Mouse (Mus musculus) MEL (cell line): ENCODE measurements around the gene Nrg4. TPM values are rescaled to one million over a fixed set of nuclear protein-coding genes. Genes with fewer than 3 reads are reported as not detected.
A peak's percentile ranks its signal among the peaks of the same experiment; 100 is the strongest.

ENCODE experiments used
- DNase-seq: peaks from one replicate; pipeline ENCODE4 v3.0.0; 2011; ENCODE audit warnings: low read depth, low spot score
- H3K27ac ChIP-seq: 2 replicates; pipeline ENCODE4 v1.5.1; 2012; ENCODE audit warnings: low read depth, mild to moderate bottlenecking, control low read depth, low read length, moderate library complexity; ENCODE audit not compliant: control insufficient read depth
- H3K27me3 ChIP-seq, 2 experiments: fragments of 150-350 bp in 1 of 2; sonication (generic) in 1 of 2; 2 replicates each; pipeline ENCODE4 v1.6.1; 2012; ENCODE audit warnings: low read length in 2 of 2, mild to moderate bottlenecking in 2 of 2, improper control_type of control experiment in 1 of 2, moderate library complexity in 1 of 2; ENCODE audit not compliant: insufficient read depth in 2 of 2, control insufficient read depth in 1 of 2
- H3K36me3 ChIP-seq, 2 experiments: 2 replicates each; pipeline ENCODE4 v1.6.1; 2012 to 2014; ENCODE audit warnings: low read length in 2 of 2, improper control_type of control experiment in 1 of 2, inconsistent platforms in 1 of 2, mild to moderate bottlenecking in 1 of 2; ENCODE audit not compliant: insufficient read depth in 2 of 2, control insufficient read depth in 1 of 2
- H3K4me1 ChIP-seq, 2 experiments: fragments of 150-350 bp in 1 of 2; sonication (generic) in 1 of 2; 2 replicates each; pipeline ENCODE4 v1.6.1; 2012; ENCODE audit warnings: low read length in 2 of 2, improper control_type of control experiment in 1 of 2, mild to moderate bottlenecking in 1 of 2; ENCODE audit not compliant: insufficient read depth in 2 of 2, control insufficient read depth in 1 of 2
- H3K4me3 ChIP-seq, 2 experiments: fragments of 150-350 bp in 1 of 2; sonication (generic) in 1 of 2; 2 replicates each; pipeline ENCODE4 v1.5.1; 2012; ENCODE audit warnings: low read depth in 2 of 2, low read length in 2 of 2, mild to moderate bottlenecking in 2 of 2, moderate library complexity in 2 of 2, control low read depth in 1 of 2, improper control_type of control experiment in 1 of 2; ENCODE audit not compliant: control insufficient read depth in 1 of 2, insufficient read depth in 1 of 2
- H3K79me2 ChIP-seq: 2 replicates; pipeline ENCODE4 v1.6.1; 2012; ENCODE audit warnings: mild to moderate bottlenecking, low read length, moderate library complexity; ENCODE audit not compliant: control insufficient read depth, poor library complexity, insufficient read depth
- H3K9ac ChIP-seq: 2 replicates; pipeline ENCODE4 v1.6.1; 2012; ENCODE audit warnings: low read depth, mild to moderate bottlenecking, control low read depth, low read length, moderate library complexity; ENCODE audit not compliant: control insufficient read depth, poor library complexity, severe bottlenecking
- H3K9me3 ChIP-seq: fragments of 150-350 bp; sonication (generic); replicated peaks from 2 replicates; pipeline ENCODE4 v1.6.1; 2012; ENCODE audit warnings: mild to moderate bottlenecking, low read length, improper control_type of control experiment, moderate library complexity; ENCODE audit not compliant: insufficient read depth
- BHLHE40 ChIP-seq: IDR thresholded peaks from 2 replicates; pipeline ENCODE4 v1.6.1; 2012; ENCODE audit warnings: low read depth, mild to moderate bottlenecking, inconsistent platforms, low read length, improper control_type of control experiment, borderline replicate concordance
- CHD1 ChIP-seq: IDR thresholded peaks from 2 replicates; pipeline ENCODE4 v1.6.1; 2012; ENCODE audit warnings: low read depth, mild to moderate bottlenecking, inconsistent platforms, low read length, improper control_type of control experiment
- CTCF ChIP-seq, 3 experiments: IDR thresholded peaks in 2 of 3; conservative IDR thresholded peaks in 1 of 3; 2 replicates each; pipeline ENCODE4 v1.5.1; 2011 to 2012; ENCODE audit warnings: low read length in 3 of 3, low read depth in 2 of 3, mild to moderate bottlenecking in 2 of 3, improper control_type of control experiment in 1 of 3, inconsistent platforms in 1 of 3, mixed read lengths in 1 of 3, moderate library complexity in 1 of 3; ENCODE audit not compliant: control insufficient read depth in 1 of 3, insufficient read depth in 1 of 3, poor library complexity in 1 of 3, severe bottlenecking in 1 of 3
- GABPA ChIP-seq: IDR thresholded peaks from 2 replicates; pipeline ENCODE4 v1.6.1; 2012; ENCODE audit warnings: low read depth, mild to moderate bottlenecking, inconsistent platforms, low read length, improper control_type of control experiment, moderate library complexity
- JUND ChIP-seq: IDR thresholded peaks from 2 replicates; pipeline ENCODE4 v1.6.1; 2011; ENCODE audit warnings: low read depth, mild to moderate bottlenecking, improper control_type of control experiment, low read length
- KAT2A ChIP-seq: conservative IDR thresholded peaks from 2 replicates; pipeline ENCODE4 v1.6.1; 2012; ENCODE audit warnings: low read depth, low read length, improper control_type of control experiment, inconsistent platforms
- MAFK ChIP-seq: IDR thresholded peaks from 2 replicates; pipeline ENCODE4 v1.6.1; 2011; ENCODE audit warnings: low read depth, mild to moderate bottlenecking, low read length, improper control_type of control experiment, borderline replicate concordance
- MAX ChIP-seq: IDR thresholded peaks from 2 replicates; pipeline ENCODE4 v1.6.1; 2011; ENCODE audit warnings: low read length, improper control_type of control experiment
- MEF2A ChIP-seq: IDR thresholded peaks from 2 replicates; pipeline ENCODE4 v1.6.1; 2014; ENCODE audit warnings: low read depth, mild to moderate bottlenecking, inconsistent platforms, low read length, improper control_type of control experiment; ENCODE audit not compliant: poor library complexity, insufficient replicate concordance, severe bottlenecking; ENCODE audit errors: extremely low read depth
- MXI1 ChIP-seq: IDR thresholded peaks from 2 replicates; pipeline ENCODE4 v1.6.1; 2011; ENCODE audit warnings: mild to moderate bottlenecking, low read depth, low read length, improper control_type of control experiment
- NELFE ChIP-seq: IDR thresholded peaks from 2 replicates; pipeline ENCODE4 v1.6.1; 2011; ENCODE audit warnings: low read depth, low read length, improper control_type of control experiment
- POLR2AphosphoS5 ChIP-seq: IDR thresholded peaks from 2 replicates; pipeline ENCODE4 v1.6.1; 2012; ENCODE audit warnings: low read depth, borderline replicate concordance, mild to moderate bottlenecking, inconsistent platforms, low read length, moderate library complexity, mixed read lengths
- SIN3A ChIP-seq: IDR thresholded peaks from 2 replicates; pipeline ENCODE4 v1.6.1; 2012; ENCODE audit warnings: low read length, improper control_type of control experiment, inconsistent platforms
- SMC3 ChIP-seq: IDR thresholded peaks from 2 replicates; pipeline ENCODE4 v1.6.1; 2011; ENCODE audit warnings: low read depth, low read length, improper control_type of control experiment
- TAL1 ChIP-seq: IDR thresholded peaks from 2 replicates; pipeline ENCODE4 v1.6.1; 2012; ENCODE audit warnings: mild to moderate bottlenecking, inconsistent platforms, low read length, moderate library complexity, mixed read lengths
- TBP ChIP-seq: IDR thresholded peaks from 2 replicates; pipeline ENCODE4 v1.8.0; 2011; ENCODE audit warnings: low read depth, low read length, improper control_type of control experiment
- USF1 ChIP-seq: IDR thresholded peaks from 2 replicates; pipeline ENCODE4 v1.6.1; 2014; ENCODE audit warnings: low read depth, mild to moderate bottlenecking, inconsistent platforms, low read length, improper control_type of control experiment, moderate library complexity
- USF2 ChIP-seq, 2 experiments: IDR thresholded peaks; 2 replicates each; pipeline ENCODE4 v1.6.1; 2011 to 2012; ENCODE audit warnings: improper control_type of control experiment in 2 of 2, low read length in 2 of 2, borderline replicate concordance in 1 of 2, inconsistent platforms in 1 of 2, low read depth in 1 of 2, mild to moderate bottlenecking in 1 of 2; ENCODE audit not compliant: insufficient read depth in 1 of 2
- ZMIZ1 ChIP-seq: IDR thresholded peaks from 2 replicates; pipeline ENCODE4 v1.6.1; 2012; ENCODE audit warnings: low read depth, mild to moderate bottlenecking, inconsistent platforms, low read length, improper control_type of control experiment, moderate library complexity
- ZNF384 ChIP-seq: IDR thresholded peaks from 2 replicates; pipeline ENCODE4 v1.6.1; 2012; ENCODE audit warnings: low read depth, mild to moderate bottlenecking, inconsistent platforms, low read length, improper control_type of control experiment
- polyA plus RNA-seq, 2 experiments: library from polyadenylated mRNA; stranded (reverse) in 1 of 2; unstranded in 1 of 2; fragments of >175 nt in 1 of 2; fragments of >200 nt in 1 of 2; gene quantifications; 2 replicates each; pipeline versions ENCODE4 v1.2.1 to v1.2.4; 2012; ENCODE audit warnings: low replicate concordance in 2 of 2, low read depth in 1 of 2; ENCODE audit not compliant: insufficient read length in 2 of 2, insufficient read depth in 1 of 2, missing spikeins in 1 of 2
- total RNA-seq: library from RNA; depleted of rRNA; stranded (reverse); fragments of 300-350 nt; gene quantifications from 2 replicates; pipeline ENCODE4 v1.2.3, GENCODE M21; 2012

Gene Nrg4
- total and polyA plus RNA-seq, 3 experiments, result 0.08 to 0.67 TPM; not detected in 1

- TF ChIP-seq MAFK (no peak), BHLHE40 (no peak), JUND (no peak), NELFE (no peak)
- TF ChIP-seq, all 39 proteins: peak for 0
- H3K79me2 ChIP-seq, result no peaks in the 10 kb centered on the region; the same call in 1 of the 2 replicates
- H3K4me1 ChIP-seq, result peaks cover 0 to 4% of the 10 kb centered on the region in 2 experiments; a peak in 1 of 4 replicates
- H3K4me3 ChIP-seq, result no peak overlapping the region
- H3K27ac ChIP-seq, result no peak overlapping the region
- H3K9ac ChIP-seq, result no peak overlapping the region
- peaks cover 20 to 24% of the 10 kb centered on the region in 2 experiments for H3K27me3 ChIP-seq
- no peaks in the 10 kb centered on the region for H3K9me3 ChIP-seq
- no peaks in the 10 kb centered on the region; a peak in 1 of 4 replicates for H3K36me3 ChIP-seq
- no peak for DNase-seq
Observed at GRCm38 (mm10) chr9:55328151-55328918, 1.7 kb upstream of the Nrg4 start.

- no peaks in the 10 kb centered on the region; a peak in 1 of 4 replicates for H3K36me3 ChIP-seq
- H3K4me1 ChIP-seq, result peaks cover 0 to 4% of the 10 kb centered on the region in 2 experiments; a peak in 1 of 4 replicates
- H3K79me2 ChIP-seq, result no peaks in the 10 kb centered on the region; the same call in 1 of the 2 replicates
- peak overlapping the region; percentile 24 to 50; a peak in 3 of 4 replicates for H3K4me3 ChIP-seq
- peaks cover 22 to 29% of the 10 kb centered on the region in 2 experiments for H3K27me3 ChIP-seq
- TF ChIP-seq SIN3A (no peak), TBP (no peak), MAX (no peak), SMC3 (no peak)
- H3K9ac ChIP-seq, result peak overlapping the region; percentile 44
- no peak overlapping the region for H3K27ac ChIP-seq
- DNase-seq, result no peak
- no peaks in the 10 kb centered on the region for H3K9me3 ChIP-seq
Observed at GRCm38 (mm10) chr9:55327234-55327615, 581 bp upstream of the Nrg4 start.

GRCm38 (mm10) chr9:55325564-55326514 lies 805 bp downstream of the Nrg4 start:
- Histone ChIP-seq H3K4me3 (peak overlapping the region; percentile 71 to 84), H3K9ac (peak overlapping the region; percentile 90)

More at GRCm38 (mm10) chr9:55325564-55326514, 805 bp downstream of the Nrg4 start:
- peaks cover 19 to 41% of the 10 kb centered on the region in 2 experiments for H3K27me3 ChIP-seq
- H3K9me3 ChIP-seq, result no peaks in the 10 kb centered on the region
- DNase-seq, result peak; percentile 27
- no peaks in the 10 kb centered on the region; the same call in 1 of the 2 replicates for H3K79me2 ChIP-seq
- H3K4me1 ChIP-seq, result peaks cover 0 to 4% of the 10 kb centered on the region in 2 experiments; a peak in 1 of 4 replicates
- TF ChIP-seq USF2 (IDR thresholded peaks at IDR 0.05; ENCODE audit: borderline replicate concordance in 1 of 2, insufficient read depth in 1 of 2, low read depth in 1 of 2, low read length in 2 of 2) (no peak), JUND (no peak), USF1 (no peak), CHD1 (no peak), BHLHE40 (peak; percentile 70; the same call in 1 of the 2 replicates), MEF2A (no peak), POLR2AphosphoS5 (no peak), ZMIZ1 (no peak), TAL1 (no peak), KAT2A (no peak), MAFK (no peak), CTCF (IDR thresholded peaks at IDR 0.05 in 2 of 3, conservative IDR thresholded peaks at IDR 0.05 in 1 of 3; ENCODE audit: control insufficient read depth in 1 of 3, insufficient read depth in 1 of 3, low read depth in 2 of 3, low read length in 3 of 3, poor library complexity in 1 of 3, severe bottlenecking in 1 of 3) (no peak), SMC3 (no peak), MXI1 (no peak), TBP (no peak), ZNF384 (peak; percentile 83), GABPA (no peak)
- TF ChIP-seq, all 39 proteins: peak for 2
- Histone ChIP-seq H3K36me3 (no peaks in the 10 kb centered on the region; a peak in 1 of 4 replicates), H3K27ac (no peak overlapping the region)
